Mouse (Mus musculus): ENCODE measurements around the gene Ndufb7. TPM values are rescaled to one million over a fixed set of nuclear protein-coding genes. Genes with fewer than 3 reads are reported as not detected.

Ndufb7 gene
- polyA plus RNA-seq, 1 experiment, result 683 TPM

- no peaks in the 10 kb centered on the region for H3K27me3 ChIP-seq (ENCODE audit: control insufficient read depth, insufficient read depth, low read length)
- TF ChIP-seq CTCF (IDR thresholded peaks at IDR 0.05; ENCODE audit: extremely low read depth, insufficient read length, insufficient replicate concordance, low read depth, low read length), result no peak
- TF ChIP-seq POLR2A (IDR thresholded peaks at IDR 0.05; ENCODE audit: low read depth, low read length), result no peak
- 0 out of 2 replicates have a peak, but pooled peaks cover 5% of the 10 kb centered on the region for H3K36me3 ChIP-seq (ENCODE audit: control insufficient read depth, insufficient read depth, low read length)
- peaks cover 2% of the 10 kb centered on the region for H3K4me1 ChIP-seq (ENCODE audit: control insufficient read depth, insufficient read depth, insufficient read length, low read length)
- 96% methylated on average over 2 of the region's 2 CpGs for WGBS
- H3K27ac ChIP-seq (ENCODE audit: insufficient read depth, low read depth, low read length), result no peak overlapping the region
- no peak overlapping the region for H3K4me3 ChIP-seq (ENCODE audit: low read depth, low read length)
These were observed 52.1 kb downstream of the Ndufb7 start for GRCm38 (mm10) chr8:83618566-83618965.

GRCm38 (mm10) chr8:83619568-83620285 is 53.3 kb downstream of the Ndufb7 start:
- WGBS, result 72% methylated on average over 9 of the region's 9 CpGs
- TF ChIP-seq CTCF (IDR thresholded peaks at IDR 0.05; ENCODE audit: extremely low read depth, insufficient read length, insufficient replicate concordance, low read depth, low read length) (no peak), POLR2A (IDR thresholded peaks at IDR 0.05; ENCODE audit: low read depth, low read length) (no peak)
- H3K27me3 ChIP-seq (ENCODE audit: control insufficient read depth, insufficient read depth, low read length), result no peaks in the 10 kb centered on the region
- H3K27ac ChIP-seq (ENCODE audit: insufficient read depth, low read depth, low read length), result no peak overlapping the region
- no peaks in the 10 kb centered on the region for H3K36me3 ChIP-seq (ENCODE audit: control insufficient read depth, insufficient read depth, low read length)
- peaks cover 2% of the 10 kb centered on the region for H3K4me1 ChIP-seq (ENCODE audit: control insufficient read depth, insufficient read depth, insufficient read length, low read length)
- H3K4me3 ChIP-seq (ENCODE audit: low read depth, low read length), result no peak overlapping the region

Other genes with a start within 250 kb of the Ndufb7 start
- 0.36 and 0.90 TPM in 2 replicates for gene Elmod2, start 234.2 kb upstream of the Ndufb7 start, polyA plus RNA-seq (2012; rRNA removed)
- gene Mgat4d, start 218.2 kb upstream of the Ndufb7 start, polyA plus RNA-seq (2012; rRNA removed), result not detected in 2 replicates
- not detected in 2 replicates for gene Clgn, start 176.8 kb upstream of the Ndufb7 start, polyA plus RNA-seq (2012; rRNA removed)
- gene Scoc, start 108.3 kb upstream of the Ndufb7 start, polyA plus RNA-seq (2012; rRNA removed), result 0.35 and 0.76 TPM in 2 replicates
- gene Olfr370, start 30.9 kb upstream of the Ndufb7 start, polyA plus RNA-seq (2012; rRNA removed), result not detected in 2 replicates
- 184 and 322 TPM in 2 replicates for gene Tecr, start 41.3 kb downstream of the Ndufb7 start, polyA plus RNA-seq (2012; rRNA removed)
- gene Dnajb1, start 41.5 kb downstream of the Ndufb7 start, polyA plus RNA-seq (2012; rRNA removed), result 21.1 and 34.0 TPM in 2 replicates
- gene Gipc1, start 86.0 kb downstream of the Ndufb7 start, polyA plus RNA-seq (2012; rRNA removed), result 23.4 and 35.5 TPM in 2 replicates
- gene Ptger1, start 100.0 kb downstream of the Ndufb7 start, polyA plus RNA-seq (2012; rRNA removed), result 2.9 and 3.0 TPM in 2 replicates
- 59.5 and 117 TPM in 2 replicates for gene Pkn1, start 132.5 kb downstream of the Ndufb7 start, polyA plus RNA-seq (2012; rRNA removed)
- gene Ddx39, start 148.5 kb downstream of the Ndufb7 start, polyA plus RNA-seq (2012; rRNA removed), result 26.5 and 39.2 TPM in 2 replicates
- 23.7 and 43.2 TPM in 2 replicates for gene Adgre5, start 174.7 kb downstream of the Ndufb7 start, polyA plus RNA-seq (2012; rRNA removed)